Mouse (Mus musculus) adrenal gland, postnatal 4 days (tissue): ENCODE measurements around the gene Dnajb4. TPM values are rescaled to one million over a fixed set of nuclear protein-coding genes. Genes with fewer than 3 reads are reported as not detected.

Experiments used
- DNase-seq, 2 experiments: peaks; one replicate each; pipeline ENCODE4 v3.0.0; 2021 to 2022; ENCODE audit warnings: low spot score in 2 of 2, mixed read lengths in 2 of 2
- long read RNA-seq, 2 experiments: library from polyadenylated mRNA; stranded (forward); transcript quantifications; one replicate each; pipeline ENCODE4 v2.0.0; 2021
- total RNA-seq, 2 experiments: library from RNA; stranded (reverse); gene quantifications; 2 replicates each; pipeline ENCODE4 v1.2.3; 2021

Gene Dnajb4
- total RNA-seq, result 10 to 100 TPM; 40.6 to 41.5 TPM
- long read RNA-seq, experiment 1, full-length matches to known transcripts, result 12 of 19 reads
- long read RNA-seq, experiment 1, partial matches to known transcripts, result 2 of 19 reads
- long read RNA-seq, experiment 1, other reads (novel, unspliced or antisense), result 5 of 19 reads
- long read RNA-seq, experiment 2, full-length matches to known transcripts, result 22 of 26 reads
- long read RNA-seq, experiment 2, partial matches to known transcripts, result 0 of 26 reads
- long read RNA-seq, experiment 2, other reads (novel, unspliced or antisense), result 4 of 26 reads

DNA sequence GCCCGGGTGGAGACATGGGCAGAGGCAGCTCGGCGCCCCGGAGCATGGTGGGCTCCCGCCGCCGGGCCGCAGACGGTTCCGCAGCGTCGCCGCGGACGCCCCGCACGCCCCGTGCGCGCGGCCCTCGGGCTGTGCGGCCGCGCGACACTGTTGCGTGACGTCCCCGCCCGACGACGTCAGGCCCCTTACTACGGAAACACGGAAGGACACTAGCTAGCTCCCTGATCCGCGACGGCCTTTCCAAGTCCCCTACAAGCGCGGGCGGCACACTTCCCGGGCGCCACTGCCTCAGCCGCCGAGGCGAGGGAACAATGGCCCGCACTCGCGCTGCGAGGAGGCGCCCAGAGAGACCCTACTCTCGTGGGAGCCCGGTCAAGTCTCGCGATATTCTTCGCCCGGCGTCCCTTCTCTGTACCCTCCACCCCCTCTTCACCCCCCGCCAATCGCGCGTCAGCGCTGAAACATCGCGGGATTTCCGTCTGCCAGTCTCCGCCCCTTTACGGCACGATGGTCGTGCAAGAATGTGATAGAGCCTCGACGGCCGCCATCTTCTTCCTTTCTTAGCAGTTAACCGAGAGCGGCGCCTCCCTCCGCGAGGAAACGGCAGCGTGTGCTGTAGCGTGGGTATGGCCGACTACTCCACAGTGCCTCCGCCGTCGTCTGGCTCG, at the start of gene Dnajb4, which contains the start of gene Fubp1:
Dnajb4 (minus strand) TSS at position 336 of the 668 bp plus-strand sequence.
Fubp1 (plus strand) TSS at position 456 of the 668 bp plus-strand sequence.
- DNase-seq, result peak; percentile 100

DNA sequence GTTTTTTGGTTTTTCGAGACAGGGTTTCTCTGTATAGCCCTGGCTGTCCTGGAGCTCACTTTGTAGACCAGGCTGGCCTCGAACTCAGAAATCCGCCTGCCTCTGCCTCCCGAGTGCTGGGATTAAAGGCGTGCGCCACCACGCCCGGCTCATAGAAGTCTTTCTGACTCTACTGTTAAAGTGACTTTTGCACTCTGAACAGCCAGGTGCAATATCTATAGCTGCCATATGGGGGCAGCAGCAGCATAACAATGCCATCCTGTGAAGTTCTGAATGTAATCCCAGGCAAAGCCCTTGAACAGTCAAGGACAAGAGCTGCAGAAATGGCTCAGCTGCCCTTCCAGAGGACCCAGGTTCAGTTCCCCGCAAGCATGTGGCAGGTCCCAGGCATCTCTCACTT, 49.3 kb upstream of the Dnajb4 start:
- peak; percentile 45 to 66 for DNase-seq

DNA sequence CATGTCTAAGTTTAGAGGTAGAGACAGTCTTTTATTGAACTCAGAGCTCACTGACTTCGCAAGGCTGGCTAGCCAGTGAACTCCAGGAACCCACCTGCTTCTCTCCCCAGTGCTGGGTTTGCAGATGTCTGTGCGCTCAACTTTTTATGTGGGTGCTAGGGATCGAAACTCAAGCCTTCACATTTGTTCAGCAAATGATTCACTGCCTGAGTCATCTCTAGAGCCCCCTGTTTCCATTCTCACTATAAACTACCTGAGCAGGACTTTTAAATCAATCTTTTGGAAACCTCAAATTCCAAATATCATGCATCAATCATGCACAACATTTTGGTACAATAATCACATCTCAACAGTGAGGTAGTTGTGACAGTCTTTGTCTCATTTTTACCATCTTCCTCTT, 47.4 kb upstream of the Dnajb4 start:
- no peak for DNase-seq

DNA sequence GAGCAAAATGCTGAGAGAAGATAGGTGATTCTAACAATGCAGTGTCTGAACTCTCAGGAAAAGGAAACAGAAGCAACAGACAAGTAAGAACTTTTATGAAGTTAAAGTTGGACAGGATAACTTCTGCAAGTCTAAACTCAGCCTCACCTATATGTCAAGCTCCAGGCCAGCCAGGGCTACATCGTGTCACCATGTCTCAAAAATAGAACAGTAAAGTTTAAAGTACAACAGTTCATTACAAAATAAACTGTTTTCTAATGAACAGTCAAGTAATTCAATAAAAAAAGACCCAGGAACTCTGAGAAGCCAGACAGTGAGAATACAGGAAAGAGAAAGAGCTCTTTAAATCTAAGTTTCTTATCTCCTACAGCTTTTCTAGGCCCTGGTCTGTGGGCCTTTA, 40.4 kb upstream of the Dnajb4 start:
- no peak for DNase-seq

DNA sequence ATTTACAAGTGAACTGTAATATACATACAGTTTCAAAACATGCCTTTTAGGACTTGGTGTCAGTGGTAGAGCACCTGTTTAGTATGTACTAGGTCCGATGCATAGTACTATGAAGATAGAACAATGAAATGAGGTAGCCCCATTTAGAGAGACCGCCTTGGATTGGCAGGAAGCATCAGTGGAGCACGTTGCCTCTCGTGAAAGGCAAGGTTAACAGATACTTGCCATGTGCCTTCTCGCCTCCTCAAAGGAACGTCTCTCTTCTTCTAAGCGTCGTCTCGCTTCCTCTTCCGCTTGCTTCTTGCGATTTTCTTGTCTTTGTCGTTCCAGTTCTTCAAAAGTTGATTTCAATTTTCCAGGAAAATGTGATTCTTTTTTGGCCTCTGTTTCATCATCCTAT, 37.6 kb upstream of the Dnajb4 start:
- no peak for DNase-seq

DNA sequence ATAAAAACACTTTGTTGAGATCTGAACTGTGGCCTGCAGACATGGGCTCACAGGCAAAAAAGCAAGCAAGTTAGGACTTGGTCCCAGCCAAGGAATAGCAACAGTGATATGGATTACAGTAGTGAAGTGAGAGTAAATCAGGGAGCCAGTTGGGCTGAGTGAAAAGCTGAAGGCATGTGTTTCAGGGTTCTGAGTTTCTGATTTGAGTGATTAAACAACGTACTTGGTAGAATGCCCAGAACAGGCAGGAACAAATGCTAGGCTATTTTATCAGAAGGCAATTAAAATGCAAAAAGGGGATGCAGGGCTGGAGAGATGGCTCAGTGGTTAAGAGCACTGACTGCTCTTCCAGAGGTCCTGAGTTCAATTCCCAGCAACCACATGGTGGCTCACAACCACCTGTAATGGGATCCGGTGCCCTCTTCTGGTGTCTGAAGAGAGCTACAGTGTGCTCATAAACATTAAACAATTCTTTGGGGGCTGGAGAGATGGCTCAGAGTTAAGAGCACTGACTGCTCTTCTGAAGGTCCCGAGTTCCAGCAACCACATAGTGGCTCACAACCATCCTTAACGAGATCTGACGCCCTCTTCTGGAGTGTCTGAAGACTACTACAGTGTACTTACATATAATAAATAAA, 35.3 kb upstream of the Dnajb4 start:
- no peak for DNase-seq

DNA sequence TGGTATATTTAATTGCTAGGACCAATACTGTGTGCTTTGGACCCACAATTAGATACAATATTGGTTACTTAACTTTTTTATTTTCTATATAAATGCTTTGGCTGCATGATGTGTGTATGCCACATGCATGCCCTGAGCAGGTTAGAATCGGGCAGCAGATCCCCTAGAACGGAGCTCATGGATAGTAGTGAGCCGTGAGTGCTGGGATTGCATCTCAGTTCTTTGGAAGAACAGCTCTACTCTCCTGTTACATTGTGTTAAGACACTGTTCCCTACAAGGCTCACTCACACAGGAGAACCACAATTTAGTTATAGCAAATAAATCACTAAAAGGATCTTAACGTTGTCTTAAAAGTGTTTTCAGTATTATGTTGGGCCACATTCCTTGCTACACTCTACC, 33.2 kb upstream of the Dnajb4 start:
- no peak for DNase-seq

DNA sequence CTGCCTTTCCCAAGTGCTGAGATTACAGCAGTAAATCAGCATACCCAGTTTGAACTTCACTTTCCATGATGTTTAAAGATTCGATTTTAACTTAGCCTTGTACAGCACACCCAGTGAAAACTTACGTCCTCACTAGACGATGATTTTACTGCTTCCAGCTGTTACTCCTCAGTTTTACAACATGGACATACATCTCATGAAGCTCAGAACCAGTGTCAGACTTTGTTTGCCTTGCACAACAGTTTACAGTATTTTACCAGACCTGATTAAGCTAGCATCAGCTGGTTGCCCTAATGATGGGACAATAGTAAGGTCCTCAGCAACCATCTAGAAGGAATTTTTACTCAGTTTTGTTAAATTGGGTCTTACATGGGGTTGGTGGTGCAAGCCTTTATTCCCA, 31.0 kb upstream of the Dnajb4 start:
- DNase-seq, result no peak

DNA sequence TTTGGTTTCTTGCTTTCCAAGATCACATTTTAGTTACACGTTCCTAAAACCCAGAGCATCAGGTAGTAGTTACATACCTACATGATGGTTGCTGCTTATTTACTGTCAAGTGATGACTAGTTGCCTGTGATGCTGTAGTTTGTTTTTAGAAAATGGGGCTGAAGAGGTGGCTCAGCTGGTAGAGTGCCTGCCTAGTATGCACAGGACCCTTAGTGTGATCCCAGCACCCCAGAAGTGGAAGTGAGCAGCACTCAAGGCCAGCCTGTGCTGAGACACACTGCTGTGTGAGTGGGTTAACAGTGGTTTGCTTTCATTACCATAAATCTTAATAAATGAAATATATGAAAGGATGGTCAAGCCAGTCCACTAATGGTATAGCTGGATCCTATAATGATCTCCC, 29.5 kb upstream of the Dnajb4 start:
- no peak for DNase-seq

DNA sequence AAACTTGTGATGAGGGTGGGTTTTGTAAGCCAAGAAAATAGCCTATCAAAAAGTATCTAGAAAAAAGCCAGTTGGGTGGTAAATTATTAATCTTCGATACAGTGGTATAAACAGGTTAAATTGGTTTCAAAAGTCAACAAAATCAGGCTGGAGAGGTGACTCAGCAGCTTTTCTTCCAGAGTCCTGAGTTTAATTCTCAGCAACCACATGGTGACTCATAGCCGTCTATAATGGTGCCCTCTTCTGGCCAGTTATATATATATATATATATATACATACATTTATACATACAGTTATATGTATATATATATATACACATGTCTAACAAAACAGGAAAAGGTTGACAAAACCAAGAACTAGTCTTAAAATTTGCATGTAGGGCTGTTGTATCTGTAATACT, 28.7 kb upstream of the Dnajb4 start:
- DNase-seq, result no peak

DNA sequence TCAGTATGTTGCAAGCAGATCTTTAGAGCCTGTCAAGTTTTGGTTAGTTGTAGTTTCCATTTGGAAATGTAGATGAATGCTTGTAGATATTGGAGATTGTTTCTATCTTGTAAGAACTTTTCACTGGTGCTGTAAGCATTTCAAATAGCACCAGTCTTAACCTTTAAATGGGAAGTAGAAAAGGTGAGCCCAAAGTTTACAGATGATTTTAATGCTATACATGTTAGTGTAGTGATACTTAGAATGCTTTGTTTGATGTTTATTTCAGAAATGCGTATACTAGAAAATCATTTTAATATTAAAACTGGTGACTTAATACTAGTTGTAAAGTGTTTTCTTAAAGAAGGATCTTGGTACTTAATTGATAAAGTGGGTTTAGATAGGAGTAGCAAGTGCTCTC, 25.7 kb upstream of the Dnajb4 start:
- DNase-seq, result no peak

DNA sequence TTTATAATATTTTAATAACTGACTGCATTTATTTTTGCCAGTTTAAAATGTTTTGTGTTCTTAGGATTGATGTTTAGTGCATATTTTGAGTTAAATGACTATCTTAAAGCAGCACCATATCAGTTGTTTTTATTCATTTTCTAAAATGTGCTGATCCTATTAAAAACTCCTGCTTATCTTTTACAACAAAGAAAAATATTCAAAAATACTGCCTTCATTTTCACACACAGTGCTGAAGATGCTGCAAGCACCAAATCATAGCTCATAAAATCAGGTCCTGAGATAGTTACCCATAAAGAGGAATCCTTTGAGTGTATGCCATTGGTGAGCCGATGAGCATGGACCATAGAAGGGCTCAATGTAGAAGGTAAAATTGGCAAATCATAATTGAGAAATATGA, 25.1 kb upstream of the Dnajb4 start:
- DNase-seq, result no peak

DNA sequence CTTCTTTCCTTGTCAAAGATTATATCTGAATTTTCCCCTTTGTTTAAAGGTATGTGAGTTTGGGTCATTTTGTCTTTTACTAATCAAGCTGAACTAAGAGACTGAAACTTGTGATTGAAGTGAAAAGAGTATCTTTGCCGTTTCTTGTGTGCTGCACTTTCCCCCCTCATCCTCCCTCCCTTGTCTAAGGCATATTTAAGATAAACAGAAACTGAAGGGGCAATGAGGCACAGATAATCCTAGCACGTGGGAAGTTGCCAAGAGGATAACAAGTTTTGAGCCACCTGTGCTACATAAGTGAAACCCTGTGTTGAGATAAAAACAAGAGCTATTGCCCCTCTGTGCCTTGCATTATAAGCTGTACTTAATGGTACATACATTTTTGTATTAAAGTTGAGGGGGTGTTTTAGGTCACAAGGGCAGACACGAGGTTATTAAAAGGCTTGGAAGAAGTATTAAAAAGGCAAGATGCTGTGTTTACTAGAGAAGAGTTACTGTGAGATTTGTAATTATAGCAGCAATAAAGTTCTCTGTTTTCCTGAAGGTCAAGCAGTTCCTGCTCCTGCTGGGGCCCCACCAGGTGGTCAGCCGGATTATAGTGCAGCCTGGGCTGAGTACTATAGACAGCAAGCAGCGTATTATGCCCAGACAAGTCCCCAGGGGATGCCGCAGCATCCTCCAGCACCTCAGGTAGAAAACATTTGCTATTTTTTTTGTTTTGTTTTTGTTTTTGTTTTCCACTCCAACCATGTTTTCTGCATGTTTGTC, 21.4 kb upstream of the Dnajb4 start:
- DNase-seq, result no peak

DNA sequence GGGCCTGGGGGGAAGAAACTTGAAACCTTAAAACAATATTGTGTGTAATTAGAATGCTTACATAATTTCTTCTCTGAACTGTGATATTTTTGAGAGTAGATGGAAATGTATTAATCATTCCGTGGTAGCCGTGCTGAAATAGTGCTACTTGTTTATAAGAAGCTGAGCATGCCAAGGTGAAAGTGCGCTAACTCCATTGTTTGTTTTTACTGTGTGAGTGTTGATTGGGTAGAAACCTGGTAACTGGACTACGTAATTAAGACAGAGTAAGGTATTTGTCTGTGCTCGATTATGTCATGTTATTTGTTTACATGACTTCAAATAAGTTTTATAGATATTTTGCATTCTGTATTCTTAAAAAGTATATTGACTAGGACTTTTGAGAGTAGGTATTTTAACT, 19.2 kb upstream of the Dnajb4 start:
- DNase-seq, result no peak

DNA sequence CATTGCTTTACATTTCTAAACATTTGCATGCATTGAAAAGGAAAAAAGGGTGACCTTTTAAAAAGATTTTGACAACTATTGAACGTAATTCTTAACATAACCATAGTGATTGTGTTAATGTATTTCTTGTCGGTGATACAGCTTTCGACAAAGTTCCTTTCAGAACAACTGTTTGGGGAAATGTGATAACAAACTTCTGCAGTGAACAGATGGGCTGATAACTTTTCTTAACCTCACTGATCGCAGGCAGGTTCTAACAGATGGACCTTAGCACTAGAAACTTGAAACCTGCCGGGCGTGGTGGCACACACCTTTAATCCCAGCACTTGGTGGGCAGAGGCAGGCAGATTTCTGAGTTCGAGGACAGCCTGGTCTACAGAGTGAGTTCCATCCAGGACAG, 18.7 kb upstream of the Dnajb4 start:
- DNase-seq, result no peak

DNA sequence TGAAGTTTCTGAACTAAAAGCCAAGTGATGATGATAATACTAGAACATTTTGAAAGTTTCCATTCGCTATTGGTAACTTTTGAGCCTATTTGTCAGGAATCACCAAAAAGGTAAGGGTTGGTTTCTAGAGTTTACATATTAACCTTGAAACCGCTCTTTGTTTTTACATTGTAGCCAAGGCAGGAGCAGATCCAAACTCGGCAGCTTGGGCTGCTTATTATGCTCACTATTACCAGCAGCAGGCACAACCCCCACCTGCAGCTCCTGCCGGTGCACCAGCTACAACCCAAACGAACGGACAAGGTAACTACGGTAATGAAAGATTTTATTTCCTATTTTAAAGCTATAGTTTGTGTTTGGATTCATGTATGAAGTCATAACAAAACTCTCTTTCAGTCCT, 15.8 kb upstream of the Dnajb4 start:
- no peak for DNase-seq

DNA sequence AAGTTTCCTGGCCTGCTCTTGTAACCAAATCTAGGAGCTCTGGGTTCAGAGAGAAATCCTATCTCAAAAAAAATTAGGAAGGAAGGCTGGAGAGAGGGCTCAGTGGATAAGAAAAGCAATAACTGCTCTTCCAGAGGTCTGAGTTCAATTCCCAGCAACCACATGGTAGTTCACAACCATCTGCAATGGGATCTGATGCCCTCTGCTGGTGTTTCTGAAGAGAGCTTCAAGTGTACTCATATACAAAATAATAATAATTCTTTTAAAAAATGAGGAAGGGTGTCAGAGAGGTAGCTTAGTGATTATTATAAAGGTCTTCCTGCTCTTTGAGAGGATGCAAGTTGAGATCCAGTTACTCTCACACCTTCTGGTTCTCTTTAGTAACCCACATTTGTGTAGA, 14.8 kb upstream of the Dnajb4 start:
- DNase-seq, result no peak

DNA sequence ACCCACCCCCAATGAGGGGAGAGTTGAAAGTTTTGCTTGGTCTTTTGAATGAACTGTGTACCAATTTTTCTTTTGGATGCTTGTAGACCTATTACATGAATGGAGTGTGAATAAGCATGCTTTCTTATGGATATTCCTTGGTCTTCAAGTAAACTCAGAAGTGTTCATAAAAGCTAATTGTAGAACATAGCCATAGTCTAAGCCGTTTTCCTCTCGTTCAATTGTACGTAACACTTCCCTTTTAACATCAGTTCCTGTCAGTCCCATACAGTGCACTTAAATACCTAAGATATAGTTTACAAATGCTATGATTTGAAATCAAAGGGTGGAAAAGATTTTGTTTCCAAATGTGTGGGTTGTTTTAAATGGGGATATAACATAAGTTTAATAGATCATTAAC, 3.3 kb upstream of the Dnajb4 start:
- no peak for DNase-seq

DNA sequence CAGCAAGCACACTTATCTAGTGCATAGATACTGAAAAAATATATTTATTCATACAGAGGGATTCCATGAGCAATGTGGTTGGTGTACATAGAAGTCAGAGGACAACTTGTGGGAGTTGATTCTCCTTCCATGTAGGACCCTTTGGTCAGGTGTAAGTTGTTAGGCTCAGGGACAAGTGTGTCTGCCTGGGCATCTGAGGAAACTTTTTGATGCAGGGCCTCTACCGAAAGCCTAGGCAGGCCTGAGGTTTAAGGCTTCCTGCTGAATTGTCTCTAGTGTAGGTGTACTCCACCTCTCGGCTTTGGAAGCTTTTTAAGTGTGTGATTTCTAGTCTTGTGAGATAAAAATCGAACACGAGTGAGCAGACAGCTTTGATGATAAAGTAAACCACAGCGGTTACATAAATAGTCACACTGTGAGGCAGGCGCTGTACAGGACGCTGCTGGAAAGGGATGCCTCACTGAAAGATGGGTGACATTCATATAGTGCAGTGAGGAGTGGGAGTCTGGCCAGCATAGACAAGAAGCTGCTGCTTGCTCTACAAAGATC, 1.7 kb upstream of the Dnajb4 start:
- DNase-seq, result no peak

DNA sequence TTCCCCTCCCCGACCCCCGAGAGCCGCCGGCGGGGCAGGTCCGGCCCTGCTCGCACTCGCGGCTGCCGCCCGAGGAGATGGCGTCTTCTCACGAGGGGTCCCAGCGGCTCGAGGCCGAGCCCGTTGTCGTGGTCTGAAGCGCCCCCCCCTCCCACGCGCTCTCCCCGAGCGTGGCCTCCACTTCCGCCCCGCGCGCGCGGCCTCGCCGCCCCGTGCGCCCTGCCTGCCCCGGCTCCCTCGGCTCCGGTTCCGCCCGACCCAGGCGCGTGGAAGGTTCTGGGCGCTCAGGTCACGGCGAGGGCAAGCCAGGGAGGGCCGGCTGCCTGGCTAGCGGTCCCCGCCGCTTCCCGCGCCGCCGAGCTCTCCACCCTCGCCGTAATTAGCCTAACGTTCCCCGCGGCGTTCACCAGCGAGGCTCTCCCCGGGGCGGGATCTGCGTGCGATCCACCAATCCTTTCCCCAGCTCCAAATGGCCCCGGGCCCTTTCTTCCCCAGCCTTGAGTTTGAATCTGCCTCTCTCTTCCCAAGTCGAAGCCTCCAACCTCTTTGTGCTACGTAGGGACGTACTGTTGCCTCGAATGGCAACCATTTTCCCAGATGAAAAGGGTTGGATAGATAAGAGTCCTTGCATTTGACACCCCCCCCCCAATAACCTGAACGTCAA, 758 bp upstream of the Dnajb4 start:
- peak; percentile 49 to 65 for DNase-seq
